Mouse (Mus musculus) midbrain, embryonic 14.5 days (tissue): ENCODE results near the gene Adamts7. TPM values are rescaled to one million over a fixed set of nuclear protein-coding genes. Genes with fewer than 3 reads are reported as not detected.

Experiments
- ATAC-seq: fragments of 200-750 bp; cut with Nextera tagmentation; 2 replicates; pipeline ENCODE4 v1.8.0; 2017; ENCODE audit warnings: moderate number of reproducible peaks, moderate library complexity; ENCODE audit not compliant: low FRiP score, low TSS enrichment
- DNase-seq: peaks from one replicate; pipeline ENCODE4 v3.0.0-alpha.2; 2015
- H3K27ac ChIP-seq: fragments of 300-500 bp; sonication (generic); replicated peaks from 2 replicates; pipeline ENCODE4 v1.5.1; 2014; ENCODE audit warnings: mild to moderate bottlenecking, low read depth, low read length, moderate library complexity
- H3K27me3 ChIP-seq: fragments of 300-500 bp; sonication (generic); 2 replicates; pipeline ENCODE4 v1.6.1; 2014; ENCODE audit warnings: low read length, control low read depth, mixed read lengths; ENCODE audit not compliant: control insufficient read depth, insufficient read depth
- H3K36me3 ChIP-seq: fragments of 300-500 bp; sonication (generic); 2 replicates; pipeline ENCODE4 v1.6.1; 2014; ENCODE audit warnings: low read length, control low read depth; ENCODE audit not compliant: control insufficient read depth, insufficient read depth
- H3K4me1 ChIP-seq: fragments of 300-500 bp; sonication (generic); 2 replicates; pipeline ENCODE4 v1.6.1; 2014; ENCODE audit warnings: mild to moderate bottlenecking, antibody characterized with exemption, low read length, control low read depth; ENCODE audit not compliant: control insufficient read depth, insufficient read depth
- H3K4me2 ChIP-seq: fragments of 300-500 bp; sonication (generic); 2 replicates; pipeline ENCODE4 v1.6.1; 2014; ENCODE audit warnings: mild to moderate bottlenecking, low read length, moderate library complexity
- H3K4me3 ChIP-seq: fragments of 300-500 bp; sonication (generic); replicated peaks from 2 replicates; pipeline ENCODE4 v1.5.1; 2014; ENCODE audit warnings: low read depth, low read length
- H3K9ac ChIP-seq: fragments of 300-500 bp; sonication (generic); replicated peaks from 2 replicates; pipeline ENCODE4 v1.6.1; 2014; ENCODE audit warnings: mild to moderate bottlenecking, low read length, moderate library complexity
- H3K9me3 ChIP-seq: fragments of 300-500 bp; sonication (generic); 2 replicates; pipeline ENCODE4 v1.6.1; 2016; ENCODE audit warnings: low read length, control low read depth, mixed read lengths; ENCODE audit not compliant: control insufficient read depth
- WGBS: fragments of 180-500 bp; shearing (Covaris S2); extraction: QIAGEN DNeasy Blood & Tissue Kit; methylation state at CpG from one replicate; pipeline ENCODE4 v1.1.7; 2014; 5-methylcytosine and 5-hydroxymethylcytosine counted together
- polyA plus RNA-seq: library from polyadenylated mRNA; unstranded; fragments of >200 nt; fragmentation: Nextera tagmentation; extraction: Ambion mirVana; gene quantifications from 2 replicates; pipeline ENCODE4 v1.2.1, GENCODE M21; 2014

The Adamts7 gene
- polyA plus RNA-seq, 1 experiment from 2014 or later: 10.7 TPM

DNA sequence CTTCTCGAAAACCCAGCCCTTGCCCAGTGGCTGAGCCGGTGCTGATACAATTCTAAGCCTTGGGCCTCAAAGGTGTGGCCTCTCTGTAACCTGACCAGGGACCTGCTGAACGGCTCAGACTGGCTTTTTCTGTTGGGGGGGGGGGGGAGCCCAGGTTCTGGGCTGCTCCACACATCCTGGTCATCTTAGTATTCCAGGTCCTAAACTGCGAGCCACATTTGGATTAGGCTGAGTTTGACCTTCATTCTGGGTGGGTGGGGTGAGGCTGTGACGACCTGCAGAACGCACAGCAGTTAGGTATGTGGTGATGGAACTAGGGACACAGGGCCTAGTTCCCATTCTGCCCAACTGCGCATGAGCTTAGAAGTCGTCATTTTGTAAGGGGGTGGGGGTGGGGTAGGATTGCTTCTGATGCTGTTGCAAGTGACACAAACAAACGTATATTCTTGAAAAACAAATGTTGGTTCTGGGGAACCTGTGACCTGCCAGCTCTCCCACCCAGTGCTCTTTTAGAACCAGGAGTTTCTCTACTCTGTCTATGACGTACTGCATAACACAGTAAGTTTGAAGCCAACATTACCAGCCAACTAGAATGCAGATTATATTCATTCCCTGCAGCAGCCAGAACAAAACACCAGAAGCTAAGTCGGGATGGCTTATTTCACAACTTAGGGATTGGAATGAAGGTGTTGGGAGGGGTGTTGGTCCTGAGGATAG, 38.6 kb upstream of the Adamts7 start:
- H3K36me3 ChIP-seq: no peaks in the 10 kb centered on the region
- DNase-seq: no peak
- H3K9me3 ChIP-seq: no peaks in the 10 kb centered on the region
- H3K4me2 ChIP-seq: no peak overlapping the region
- 0 out of 2 replicates have a peak, but pooled peaks cover 5% of the 10 kb centered on the region for H3K4me1 ChIP-seq
- no peaks in the 10 kb centered on the region for H3K27me3 ChIP-seq
- ATAC-seq: 0 out of 2 replicates have a peak, but pooled peaks have one; percentile 43
- 43% methylated on average over 11 of the region's 11 CpGs for WGBS
- no peak overlapping the region for H3K4me3 ChIP-seq
- no peak overlapping the region for H3K9ac ChIP-seq
- H3K27ac ChIP-seq: no peak overlapping the region

DNA sequence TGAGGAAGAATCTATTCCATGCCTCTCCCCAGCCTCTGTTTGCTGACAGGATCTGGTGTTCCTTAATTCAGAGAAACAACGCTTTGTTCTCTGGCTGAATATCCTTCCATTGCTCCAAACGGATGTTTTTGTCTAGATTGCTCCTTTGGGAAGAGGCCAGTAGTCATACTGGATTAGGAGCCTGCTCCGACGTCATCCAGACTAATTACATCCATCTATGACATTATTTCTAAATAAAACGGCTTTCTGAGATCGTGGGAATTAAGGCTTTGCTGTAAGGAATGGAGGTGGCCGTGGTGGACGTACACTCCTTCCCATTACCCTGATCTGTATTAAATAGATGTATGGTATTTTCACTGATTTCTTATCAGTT, 38.0 kb upstream of the Adamts7 start:
- Histone ChIP-seq H3K4me2 (0 out of 2 replicates have a peak overlapping the region, but pooled peaks have one; percentile 0), H3K27ac (no peak overlapping the region), H3K27me3 (no peaks in the 10 kb centered on the region), H3K36me3 (no peaks in the 10 kb centered on the region), H3K9ac (no peak overlapping the region), H3K9me3 (no peaks in the 10 kb centered on the region), H3K4me3 (no peak overlapping the region), H3K4me1 (0 out of 2 replicates have a peak, but pooled peaks cover 5% of the 10 kb centered on the region)
- DNase-seq (peak; percentile 31), ATAC-seq (no peak)
- WGBS: 32% methylated on average over 8 of the region's 8 CpGs

DNA sequence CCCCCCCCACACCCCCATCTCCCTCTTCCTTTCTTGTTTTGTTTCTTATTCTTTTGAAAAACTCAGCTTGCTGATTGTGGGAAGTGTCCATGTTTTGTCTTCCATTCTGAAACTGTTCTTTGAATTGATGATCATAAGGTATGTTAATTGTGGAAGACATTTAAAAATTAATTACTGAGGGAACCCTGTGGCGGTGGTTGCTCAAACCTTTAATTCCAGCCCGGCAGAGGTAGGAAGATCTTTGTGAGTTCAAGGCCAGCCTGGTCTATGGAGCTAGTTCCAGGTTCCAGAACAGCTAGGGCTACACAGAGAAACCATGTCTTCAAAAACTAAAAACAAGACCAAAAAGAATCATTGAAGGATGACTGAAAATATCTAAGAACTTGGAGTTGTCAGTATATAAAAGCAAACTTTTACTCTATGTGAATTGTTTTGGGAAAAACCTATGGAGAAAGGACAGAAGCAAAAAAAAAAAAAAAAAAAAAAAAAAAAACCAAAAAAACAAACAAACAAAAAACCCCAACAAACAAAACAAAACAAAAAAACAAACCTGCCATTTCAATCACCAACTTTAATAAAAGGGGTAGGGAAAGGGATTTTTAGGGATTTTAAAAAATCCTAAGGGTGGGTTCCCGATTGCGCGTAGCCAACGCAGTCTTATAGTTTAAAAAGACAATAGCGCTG, 37.3 kb upstream of the Adamts7 start:
- H3K27me3 ChIP-seq: no peaks in the 10 kb centered on the region
- H3K9me3 ChIP-seq: no peaks in the 10 kb centered on the region
- DNase-seq: no peak
- H3K9ac ChIP-seq: no peak overlapping the region
- 14% methylated on average over 7 of the region's 7 CpGs for WGBS
- peak overlapping the region; percentile 9; the same call in 1 of the 2 replicates for H3K4me3 ChIP-seq
- no peak for ATAC-seq
- no peaks in the 10 kb centered on the region for H3K36me3 ChIP-seq
- H3K4me2 ChIP-seq: peak overlapping the region; percentile 41
- 0 out of 2 replicates have a peak, but pooled peaks cover 5% of the 10 kb centered on the region for H3K4me1 ChIP-seq
- H3K27ac ChIP-seq: no peak overlapping the region

DNA sequence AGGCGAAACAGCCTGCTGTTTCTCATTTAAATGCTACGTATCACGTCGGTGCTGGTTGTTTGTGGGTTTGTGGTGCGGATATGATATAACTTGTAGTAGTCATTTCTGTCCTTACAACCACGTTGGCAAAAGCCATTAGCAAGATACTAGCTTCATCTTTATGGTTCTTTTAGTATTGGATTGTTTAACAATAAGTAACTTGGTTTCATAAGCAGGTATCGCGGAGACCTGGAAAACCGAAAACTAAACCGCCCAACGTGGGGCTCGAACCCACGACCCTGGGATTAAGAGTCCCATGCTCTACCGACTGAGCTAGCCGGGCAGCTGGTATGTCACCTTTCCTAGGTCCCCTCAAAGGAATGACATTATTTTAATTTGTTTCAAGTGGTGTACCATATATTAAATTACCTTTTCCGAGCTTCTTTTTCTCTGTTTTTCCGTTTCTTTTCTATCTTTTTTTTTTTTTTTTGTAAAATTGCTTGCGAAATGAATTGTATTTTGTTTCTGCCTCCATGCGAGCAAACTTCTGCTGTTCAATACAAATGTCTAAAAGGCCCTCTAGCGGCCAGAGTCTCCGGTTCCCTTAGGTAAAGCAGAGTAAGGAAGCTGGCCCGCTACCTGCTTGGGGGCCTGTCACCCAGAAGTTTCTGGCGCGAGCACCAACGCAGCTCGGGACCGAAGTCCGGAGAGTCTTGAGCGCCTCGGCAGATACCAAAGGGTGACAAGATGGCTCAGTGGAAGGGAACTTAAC, 36.4 kb upstream of the Adamts7 start:
- 2% methylated on average over 30 of the region's 30 CpGs for WGBS
- H3K9me3 ChIP-seq: no peaks in the 10 kb centered on the region
- H3K4me2 ChIP-seq: peak overlapping the region; percentile 41
- DNase-seq: peak; percentile 87
- no peaks in the 10 kb centered on the region for H3K36me3 ChIP-seq
- 0 out of 2 replicates have a peak, but pooled peaks cover 5% of the 10 kb centered on the region for H3K4me1 ChIP-seq
- no peak overlapping the region for H3K9ac ChIP-seq
- H3K27me3 ChIP-seq: no peaks in the 10 kb centered on the region
- ATAC-seq: peak; percentile 38; the same call in 1 of the 2 replicates
- H3K4me3 ChIP-seq: peak overlapping the region; percentile 9; the same call in 1 of the 2 replicates
- H3K27ac ChIP-seq: no peak overlapping the region

DNA sequence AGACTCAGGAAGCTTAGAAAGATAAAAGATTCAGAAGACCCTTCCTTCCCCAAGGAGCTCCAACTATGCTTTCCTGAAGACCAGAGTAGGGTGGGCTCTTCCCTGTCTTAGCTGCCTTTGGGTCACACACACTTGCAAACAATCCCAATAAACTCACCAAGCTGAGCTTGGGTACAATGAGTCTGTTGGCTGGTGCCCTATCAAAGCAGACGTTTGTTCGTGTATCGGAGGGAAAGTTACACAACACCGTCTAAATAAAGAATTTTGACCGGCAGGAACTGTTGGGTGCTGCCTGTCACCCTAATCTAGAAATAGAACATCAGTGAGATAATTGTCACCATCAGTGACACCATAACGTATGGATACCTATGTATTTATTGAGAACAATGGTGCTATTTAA, 35.7 kb upstream of the Adamts7 start:
- DNase-seq (no peak), ATAC-seq (no peak)
- Histone ChIP-seq H3K9ac (no peak overlapping the region), H3K4me1 (0 out of 2 replicates have a peak, but pooled peaks cover 5% of the 10 kb centered on the region), H3K9me3 (no peaks in the 10 kb centered on the region), H3K36me3 (no peaks in the 10 kb centered on the region), H3K27me3 (no peaks in the 10 kb centered on the region), H3K4me2 (no peak overlapping the region), H3K27ac (no peak overlapping the region), H3K4me3 (no peak overlapping the region)
- 68% methylated on average over 6 of the region's 6 CpGs for WGBS

DNA sequence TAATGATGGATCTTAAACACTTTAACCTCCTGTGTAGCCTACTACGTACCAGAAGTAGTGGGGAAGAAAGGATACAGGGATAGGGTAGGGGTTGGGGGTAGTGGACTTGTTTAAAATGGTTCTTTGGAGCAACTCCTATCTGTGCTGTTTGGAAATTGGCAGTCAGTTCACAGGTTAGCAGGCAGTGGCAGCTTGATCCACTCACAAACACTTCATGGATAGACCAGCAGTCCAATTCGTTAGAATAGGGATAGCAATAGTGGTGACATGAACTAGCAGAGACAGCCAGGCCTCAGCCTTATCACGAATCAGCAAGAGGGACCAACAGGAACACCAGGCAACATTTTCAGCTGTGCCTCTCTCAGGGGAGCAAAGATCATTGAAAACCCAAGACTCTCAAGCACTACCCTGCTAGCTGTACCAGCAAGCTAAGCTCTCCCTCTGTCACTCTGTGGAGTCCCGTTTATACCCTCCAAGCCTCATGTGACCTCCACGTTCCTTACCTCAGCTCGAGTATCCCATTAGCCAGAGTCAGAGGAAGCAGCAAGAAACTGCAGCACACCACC, 34.1 kb upstream of the Adamts7 start:
- Histone ChIP-seq H3K4me2 (no peak overlapping the region), H3K27me3 (no peaks in the 10 kb centered on the region), H3K4me1 (0 out of 2 replicates have a peak, but pooled peaks cover 5% of the 10 kb centered on the region), H3K36me3 (no peaks in the 10 kb centered on the region), H3K9me3 (no peaks in the 10 kb centered on the region), H3K4me3 (no peak overlapping the region), H3K9ac (no peak overlapping the region), H3K27ac (no peak overlapping the region)
- ATAC-seq: no peak
- DNase-seq: no peak
- WGBS: 86% methylated on average over 6 of the region's 6 CpGs

DNA sequence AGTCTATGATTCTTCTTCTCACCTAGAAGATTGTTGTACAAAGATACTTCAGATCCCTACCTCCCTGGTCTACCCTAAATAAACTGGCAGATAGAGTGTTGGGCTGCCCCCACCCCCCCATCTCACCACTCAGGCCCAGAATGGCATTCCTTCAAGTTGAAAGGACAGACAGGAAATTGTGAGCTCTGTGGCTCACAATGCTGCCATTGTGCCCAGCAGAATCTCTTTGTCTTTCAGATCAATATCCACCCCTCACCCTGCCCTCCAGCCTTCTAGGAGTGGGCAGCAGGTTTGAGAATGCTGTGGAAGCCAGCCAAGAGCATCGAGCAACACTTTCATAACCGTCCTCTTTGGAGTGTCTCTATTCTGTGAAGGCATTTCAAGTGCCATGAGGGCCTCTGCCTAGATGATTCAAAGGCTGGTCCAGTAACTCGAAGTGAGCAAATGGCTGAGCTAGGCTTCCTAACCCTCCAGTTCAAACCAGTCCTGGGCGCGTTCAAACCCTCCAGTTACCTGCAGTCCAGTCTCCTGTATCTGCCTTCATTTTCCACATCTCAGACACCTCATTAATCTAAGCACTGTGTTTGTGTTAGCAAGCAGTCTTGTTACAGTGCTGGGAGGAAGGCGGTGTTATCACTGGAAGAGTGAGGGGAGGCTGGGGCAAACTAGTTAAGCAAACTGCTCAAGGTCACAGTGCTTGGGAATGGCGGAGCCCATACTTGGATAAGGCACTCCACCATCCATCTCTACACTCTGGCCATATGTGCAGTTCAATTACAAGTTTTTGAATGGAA, 29.1 kb upstream of the Adamts7 start:
- H3K36me3 ChIP-seq: no peaks in the 10 kb centered on the region
- H3K4me3 ChIP-seq: no peak overlapping the region
- H3K9me3 ChIP-seq: no peaks in the 10 kb centered on the region
- H3K4me2 ChIP-seq: no peak overlapping the region
- no peaks in the 10 kb centered on the region for H3K4me1 ChIP-seq
- ATAC-seq (no peak), DNase-seq (no peak)
- 71% methylated on average over 7 of the region's 7 CpGs for WGBS
- H3K9ac ChIP-seq: no peak overlapping the region
- no peaks in the 10 kb centered on the region for H3K27me3 ChIP-seq
- H3K27ac ChIP-seq: no peak overlapping the region

DNA sequence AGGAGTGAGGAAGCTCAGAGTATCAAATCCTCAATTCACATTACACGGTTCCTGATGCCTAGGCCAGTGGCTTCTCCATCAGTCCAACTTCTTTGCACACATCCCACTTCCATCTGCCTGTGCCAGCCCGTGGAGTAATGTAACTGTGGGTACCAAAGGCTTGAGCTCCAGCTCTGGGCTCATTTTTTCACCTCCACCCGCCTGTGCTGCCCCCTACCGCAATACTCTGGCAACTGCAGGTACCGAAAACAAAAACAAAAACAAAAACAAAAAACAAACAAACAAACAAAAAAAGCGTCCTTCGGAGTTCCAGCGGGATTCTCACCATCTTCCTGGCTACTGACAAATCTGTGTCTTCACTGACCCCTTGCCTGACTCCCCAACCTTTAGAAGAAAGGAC, 27.4 kb upstream of the Adamts7 start:
- DNase-seq (no peak), ATAC-seq (no peak)
- H3K27me3 ChIP-seq: no peaks in the 10 kb centered on the region
- no peaks in the 10 kb centered on the region for H3K4me1 ChIP-seq
- no peak overlapping the region for H3K4me2 ChIP-seq
- no peak overlapping the region for H3K27ac ChIP-seq
- H3K9ac ChIP-seq: no peak overlapping the region
- H3K36me3 ChIP-seq: no peaks in the 10 kb centered on the region
- 81% methylated on average over 8 of the region's 8 CpGs for WGBS
- H3K4me3 ChIP-seq: no peak overlapping the region
- no peaks in the 10 kb centered on the region for H3K9me3 ChIP-seq
